Mouse (Mus musculus): ENCODE data around the gene Wdr47. TPM values are rescaled to one million over a fixed set of nuclear protein-coding genes. Genes with fewer than 3 reads are reported as not detected.
"Not testable (repeated sequence)": the region's sequence is repeated elsewhere in the genome, so short reads cannot be mapped to it uniquely, and the experiment has no call there.

Wdr47 gene
- polyA plus RNA-seq, 1 experiment from 2014 or later: 135 TPM

GRCm38 (mm10) chr3:108653710-108654379, 62.8 kb downstream of the Wdr47 start, which contains the start of gene Clcc1:
Clcc1 (plus strand) TSS chr3:108653913.
- H3K36me3 ChIP-seq (ENCODE audit: control insufficient read depth, insufficient read depth): no peaks in the 10 kb centered on the region
- H3K4me1 ChIP-seq (replicated peaks; ENCODE audit: control insufficient read depth, insufficient read depth, low read length): peaks cover 10% of the 10 kb centered on the region
- H3K27me3 ChIP-seq (replicated peaks; ENCODE audit: control insufficient read depth, insufficient read depth, low read length): no peaks in the 10 kb centered on the region
- H3K4me2 ChIP-seq (ENCODE audit: low read length): peak within 1 kb of the TSS; percentile 74
- peak within 1 kb of the TSS; percentile 85 for H3K9ac ChIP-seq (replicated peaks; ENCODE audit: low read depth, low read length)
- H3K27ac ChIP-seq (ENCODE audit: low read length): peak within 1 kb of the TSS; percentile 89
- peak; percentile 98 for ATAC-seq
- WGBS: under 1% methylated on average over 56 of the region's 57 CpGs
- H3K4me3 ChIP-seq (replicated peaks; ENCODE audit: low read length): peak within 1 kb of the TSS; percentile 87
- no peaks in the 10 kb centered on the region for H3K9me3 ChIP-seq (ENCODE audit: control insufficient read depth, low read length)

GRCm38 (mm10) chr3:108654566-108654965, 63.5 kb downstream of the Wdr47 start:
- H3K27ac ChIP-seq (ENCODE audit: low read length): no peak overlapping the region; the same call in 1 of the 2 replicates
- H3K4me2 ChIP-seq (ENCODE audit: low read length): peak overlapping the region; percentile 74
- peak overlapping the region; percentile 87 for H3K4me3 ChIP-seq (replicated peaks; ENCODE audit: low read length)
- H3K36me3 ChIP-seq (ENCODE audit: control insufficient read depth, insufficient read depth): no peaks in the 10 kb centered on the region
- ATAC-seq: no peak
- H3K9me3 ChIP-seq (ENCODE audit: control insufficient read depth, low read length): no peaks in the 10 kb centered on the region
- peak overlapping the region; percentile 85 for H3K9ac ChIP-seq (replicated peaks; ENCODE audit: low read depth, low read length)
- H3K4me1 ChIP-seq (replicated peaks; ENCODE audit: control insufficient read depth, insufficient read depth, low read length): peaks cover 10% of the 10 kb centered on the region
- 28% methylated on average over 14 of the region's 14 CpGs for WGBS
- no peaks in the 10 kb centered on the region for H3K27me3 ChIP-seq (replicated peaks; ENCODE audit: control insufficient read depth, insufficient read depth, low read length)

- WGBS: 76% methylated on average over 7 of the region's 7 CpGs
- no peak overlapping the region for H3K4me2 ChIP-seq (ENCODE audit: low read length)
- H3K27ac ChIP-seq (ENCODE audit: low read length): no peak overlapping the region
- ATAC-seq: no peak
- H3K4me1 ChIP-seq (replicated peaks; ENCODE audit: control insufficient read depth, insufficient read depth, low read length): peaks cover 10% of the 10 kb centered on the region
- H3K9me3 ChIP-seq (ENCODE audit: control insufficient read depth, low read length): no peaks in the 10 kb centered on the region
- H3K4me3 ChIP-seq (replicated peaks; ENCODE audit: low read length): no peak overlapping the region
- H3K9ac ChIP-seq (replicated peaks; ENCODE audit: low read depth, low read length): no peak overlapping the region
- no peaks in the 10 kb centered on the region for H3K27me3 ChIP-seq (replicated peaks; ENCODE audit: control insufficient read depth, insufficient read depth, low read length)
- no peaks in the 10 kb centered on the region for H3K36me3 ChIP-seq (ENCODE audit: control insufficient read depth, insufficient read depth)
Observed at GRCm38 (mm10) chr3:108655486-108655885, 64.4 kb downstream of the Wdr47 start.

GRCm38 (mm10) chr3:108658612-108659011, 67.5 kb downstream of the Wdr47 start:
- no peaks in the 10 kb centered on the region for H3K27me3 ChIP-seq (replicated peaks; ENCODE audit: control insufficient read depth, insufficient read depth, low read length)
- H3K4me3 ChIP-seq (replicated peaks; ENCODE audit: low read length): no peak overlapping the region
- no peak for ATAC-seq

GRCm38 (mm10) chr3:108660941-108661340, 69.9 kb downstream of the Wdr47 start:
- H3K4me3 ChIP-seq (replicated peaks; ENCODE audit: low read length): no peak overlapping the region
- WGBS: 91% methylated on average over 1 of the region's 1 CpGs
- ATAC-seq: no peak
- H3K27me3 ChIP-seq (replicated peaks; ENCODE audit: control insufficient read depth, insufficient read depth, low read length): no peaks in the 10 kb centered on the region
- H3K36me3 ChIP-seq (ENCODE audit: control insufficient read depth, insufficient read depth): peaks cover 13% of the 10 kb centered on the region
- no peak overlapping the region for H3K9ac ChIP-seq (replicated peaks; ENCODE audit: low read depth, low read length)
- H3K27ac ChIP-seq (ENCODE audit: low read length): no peak overlapping the region
- H3K4me2 ChIP-seq (ENCODE audit: low read length): no peak overlapping the region
- no peaks in the 10 kb centered on the region for H3K9me3 ChIP-seq (ENCODE audit: control insufficient read depth, low read length)
- no peaks in the 10 kb centered on the region for H3K4me1 ChIP-seq (replicated peaks; ENCODE audit: control insufficient read depth, insufficient read depth, low read length)

More at GRCm38 (mm10) chr3:108658612-108659011, 67.5 kb downstream of the Wdr47 start:
- peaks cover 8% of the 10 kb centered on the region for H3K36me3 ChIP-seq (ENCODE audit: control insufficient read depth, insufficient read depth)
- no peak overlapping the region for H3K4me2 ChIP-seq (ENCODE audit: low read length)
- peaks cover 10% of the 10 kb centered on the region for H3K4me1 ChIP-seq (replicated peaks; ENCODE audit: control insufficient read depth, insufficient read depth, low read length)
- no peak overlapping the region for H3K27ac ChIP-seq (ENCODE audit: low read length)
- no peaks in the 10 kb centered on the region for H3K9me3 ChIP-seq (ENCODE audit: control insufficient read depth, low read length)
- H3K9ac ChIP-seq (replicated peaks; ENCODE audit: low read depth, low read length): no peak overlapping the region
- WGBS: 93% methylated on average over 9 of the region's 9 CpGs

GRCm38 (mm10) chr3:108676616-108677015, 85.5 kb downstream of the Wdr47 start:
- peaks cover 48% of the 10 kb centered on the region for H3K36me3 ChIP-seq (ENCODE audit: control insufficient read depth, insufficient read depth)
- 52% methylated on average over 4 of the region's 4 CpGs for WGBS

GRCm38 (mm10) chr3:108681004-108681403, 89.9 kb downstream of the Wdr47 start:
- 71% methylated on average over 4 of the region's 4 CpGs for WGBS
- H3K4me3 ChIP-seq (replicated peaks; ENCODE audit: low read length): no peak overlapping the region

More at GRCm38 (mm10) chr3:108676616-108677015, 85.5 kb downstream of the Wdr47 start:
- Histone ChIP-seq H3K4me1 (replicated peaks; ENCODE audit: control insufficient read depth, insufficient read depth, low read length) (no peaks in the 10 kb centered on the region), H3K9ac (replicated peaks; ENCODE audit: low read depth, low read length) (no peak overlapping the region), H3K4me2 (ENCODE audit: low read length) (no peak overlapping the region), H3K9me3 (ENCODE audit: control insufficient read depth, low read length) (no peaks in the 10 kb centered on the region), H3K27me3 (replicated peaks; ENCODE audit: control insufficient read depth, insufficient read depth, low read length) (no peaks in the 10 kb centered on the region), H3K4me3 (replicated peaks; ENCODE audit: low read length) (no peak overlapping the region), H3K27ac (ENCODE audit: low read length) (no peak overlapping the region)
- ATAC-seq: 0 out of 2 replicates have a peak, but pooled peaks have one; percentile 36

GRCm38 (mm10) chr3:108683597-108683996, 92.5 kb downstream of the Wdr47 start:
- H3K9ac ChIP-seq (replicated peaks; ENCODE audit: low read depth, low read length); H3K4me2 ChIP-seq (ENCODE audit: low read length); H3K9me3 ChIP-seq (ENCODE audit: control insufficient read depth, low read length); H3K27ac ChIP-seq (ENCODE audit: low read length); H3K4me3 ChIP-seq (replicated peaks; ENCODE audit: low read length); H3K27me3 ChIP-seq (replicated peaks; ENCODE audit: control insufficient read depth, insufficient read depth, low read length); H3K4me1 ChIP-seq (replicated peaks; ENCODE audit: control insufficient read depth, insufficient read depth, low read length); ATAC-seq: not testable (repeated sequence)
- WGBS: 91% methylated on average over 5 of the region's 5 CpGs
- peaks cover 16% of the 10 kb centered on the region for H3K36me3 ChIP-seq (ENCODE audit: control insufficient read depth, insufficient read depth)

More at GRCm38 (mm10) chr3:108681004-108681403, 89.9 kb downstream of the Wdr47 start:
- H3K9me3 ChIP-seq (ENCODE audit: control insufficient read depth, low read length): no peaks in the 10 kb centered on the region
- H3K27ac ChIP-seq (ENCODE audit: low read length): no peak overlapping the region
- H3K4me2 ChIP-seq (ENCODE audit: low read length): no peak overlapping the region
- no peaks in the 10 kb centered on the region for H3K4me1 ChIP-seq (replicated peaks; ENCODE audit: control insufficient read depth, insufficient read depth, low read length)
- H3K9ac ChIP-seq (replicated peaks; ENCODE audit: low read depth, low read length): no peak overlapping the region
- no peaks in the 10 kb centered on the region for H3K27me3 ChIP-seq (replicated peaks; ENCODE audit: control insufficient read depth, insufficient read depth, low read length)
- H3K36me3 ChIP-seq (ENCODE audit: control insufficient read depth, insufficient read depth): peaks cover 37% of the 10 kb centered on the region
- no peak for ATAC-seq

GRCm38 (mm10) chr3:108685701-108686100, 94.6 kb downstream of the Wdr47 start:
- H3K27me3 ChIP-seq (replicated peaks; ENCODE audit: control insufficient read depth, insufficient read depth, low read length): no peaks in the 10 kb centered on the region

More at GRCm38 (mm10) chr3:108685701-108686100, 94.6 kb downstream of the Wdr47 start:
- no peak overlapping the region for H3K9ac ChIP-seq (replicated peaks; ENCODE audit: low read depth, low read length)
- WGBS: 96% methylated on average over 7 of the region's 7 CpGs
- ATAC-seq: no peak
- H3K4me3 ChIP-seq (replicated peaks; ENCODE audit: low read length): no peak overlapping the region
- H3K4me2 ChIP-seq (ENCODE audit: low read length): no peak overlapping the region
- H3K4me1 ChIP-seq (replicated peaks; ENCODE audit: control insufficient read depth, insufficient read depth, low read length): no peaks in the 10 kb centered on the region; the same call in 1 of the 2 replicates
- H3K36me3 ChIP-seq (ENCODE audit: control insufficient read depth, insufficient read depth): peaks cover 11% of the 10 kb centered on the region; the same call in 1 of the 2 replicates
- no peak overlapping the region for H3K27ac ChIP-seq (ENCODE audit: low read length)
- H3K9me3 ChIP-seq (ENCODE audit: control insufficient read depth, low read length): no peaks in the 10 kb centered on the region

All from forebrain, embryonic 16.5 days (tissue).